Mouse (Mus musculus): ENCODE measurements at regions not wholly inside any gene's neighbourhood (a gene's known extent, or its start where the extent isn't known, plus 50 kb on each side); places are given as distances from the start of the nearest gene placed in this dataset.
A peak's percentile ranks its signal among the peaks of the same experiment; 100 is the strongest.

DNA sequence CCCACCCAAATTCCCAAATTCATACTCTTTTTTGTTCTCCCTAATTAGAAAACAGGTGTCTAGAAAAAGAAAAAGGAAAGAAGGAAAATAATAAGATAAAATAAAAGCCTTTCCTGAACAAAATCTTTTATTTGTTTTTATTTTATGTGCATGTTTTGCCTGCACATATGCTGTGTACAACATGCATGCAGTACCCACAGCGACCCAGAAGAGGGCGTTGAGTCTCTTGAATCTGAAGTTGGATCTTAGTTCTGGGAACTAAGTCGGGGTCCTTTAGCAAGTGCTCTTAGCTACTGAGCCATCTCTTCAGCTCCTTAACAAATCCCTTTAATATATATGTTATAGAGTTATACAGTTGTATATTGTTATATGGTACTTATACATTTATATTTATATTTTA lies 206.0 kb upstream of the Clint1 start:
- no peak for ATAC-seq (replicated peaks in 1 of 2; ENCODE audit: insufficient read depth in 1 of 2, low FRiP score in 2 of 2, low TSS enrichment in 1 of 2, low read depth in 1 of 2, poor library complexity in 2 of 2, severe bottlenecking in 2 of 2)

DNA sequence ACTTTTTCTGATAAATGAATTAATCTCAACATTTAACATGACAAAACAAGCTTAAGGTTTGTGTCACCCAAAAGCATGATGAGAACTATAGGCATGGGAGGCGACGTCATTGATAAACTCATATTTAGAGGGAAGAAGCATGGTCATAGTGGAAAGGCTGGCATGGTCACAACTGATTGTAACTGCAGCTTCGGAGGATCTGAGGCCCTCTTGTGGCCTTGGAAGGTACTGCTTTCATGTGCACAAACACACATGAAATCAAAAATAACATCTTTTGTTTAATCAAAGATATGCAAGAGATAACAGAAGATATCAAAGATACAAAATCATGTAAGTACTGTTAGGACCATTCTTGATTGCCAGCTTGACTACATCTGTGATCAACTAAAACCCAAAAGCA lies 204.0 kb upstream of the Clint1 start:
- ATAC-seq (replicated peaks in 1 of 2; ENCODE audit: insufficient read depth in 1 of 2, low FRiP score in 2 of 2, low TSS enrichment in 1 of 2, low read depth in 1 of 2, poor library complexity in 2 of 2, severe bottlenecking in 2 of 2), result no peak

- ATAC-seq (replicated peaks in 1 of 2; ENCODE audit: insufficient read depth in 1 of 2, low FRiP score in 2 of 2, low TSS enrichment in 1 of 2, low read depth in 1 of 2, poor library complexity in 2 of 2, severe bottlenecking in 2 of 2), result no peak
Observed at GRCm38 (mm10) chr11:45656260-45656659, 195.6 kb upstream of the Clint1 start.

DNA sequence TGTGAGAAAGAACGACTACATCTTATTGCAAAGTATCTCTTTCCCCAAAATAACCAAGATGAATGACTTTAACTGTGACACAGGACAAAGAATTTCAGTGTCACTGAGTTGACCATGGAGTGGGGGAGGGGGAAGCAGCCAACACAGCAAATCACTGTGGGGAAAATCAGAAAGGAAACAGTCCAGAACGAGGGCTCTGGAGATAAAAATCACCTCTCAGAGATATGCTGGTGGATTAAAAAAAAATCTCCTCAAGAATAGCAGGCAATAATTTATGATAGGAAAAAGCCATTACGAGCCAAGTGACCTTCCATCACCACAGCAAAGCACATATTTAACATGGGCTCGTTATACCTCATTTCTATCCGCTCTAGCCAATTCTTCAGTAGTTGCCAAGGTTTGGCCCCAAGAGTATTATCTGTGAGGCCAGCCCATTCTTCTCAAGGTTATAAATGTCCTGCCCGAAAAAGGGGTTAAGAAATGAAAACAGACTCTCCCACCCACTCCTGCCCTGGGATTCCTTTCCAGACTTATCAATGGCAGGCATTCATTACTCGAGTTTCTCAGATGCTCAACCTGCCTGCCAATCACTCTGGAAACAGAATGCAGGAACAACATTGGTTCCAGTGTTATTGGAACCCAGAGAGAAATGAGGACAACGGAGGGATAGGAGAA lies 181.6 kb upstream of the Clint1 start:
- no peak for ATAC-seq (replicated peaks in 1 of 2; ENCODE audit: insufficient read depth in 1 of 2, low FRiP score in 2 of 2, low TSS enrichment in 1 of 2, low read depth in 1 of 2, poor library complexity in 2 of 2, severe bottlenecking in 2 of 2)

- ATAC-seq (replicated peaks in 1 of 2; ENCODE audit: insufficient read depth in 1 of 2, low FRiP score in 2 of 2, low TSS enrichment in 1 of 2, low read depth in 1 of 2, poor library complexity in 2 of 2, severe bottlenecking in 2 of 2), result peak; percentile 83 to 87
Observed at GRCm38 (mm10) chr11:45678666-45679292, 173.1 kb upstream of the Clint1 start.

DNA sequence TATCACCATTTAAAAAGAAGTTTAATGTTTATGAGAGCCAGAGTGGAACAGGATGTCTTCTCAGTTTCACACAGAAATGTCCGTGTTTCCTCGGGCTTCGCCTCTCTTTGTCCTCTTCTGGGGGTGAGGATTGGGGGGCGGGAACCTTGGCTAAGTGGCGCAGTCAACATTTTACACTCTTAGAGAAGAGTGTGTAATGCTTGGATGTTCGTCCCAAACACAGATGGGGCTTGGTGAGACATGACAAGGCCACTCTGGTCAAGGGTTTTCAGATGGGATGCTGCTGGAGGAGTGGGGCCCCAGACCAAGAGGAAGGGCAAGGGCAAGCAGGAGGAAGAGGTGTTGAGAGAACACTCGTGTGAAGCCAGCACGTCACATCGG lies 172.6 kb upstream of the Clint1 start:
- ATAC-seq (replicated peaks in 1 of 2; ENCODE audit: insufficient read depth in 1 of 2, low FRiP score in 2 of 2, low TSS enrichment in 1 of 2, low read depth in 1 of 2, poor library complexity in 2 of 2, severe bottlenecking in 2 of 2), result no peak

GRCm38 (mm10) chr11:45685571-45685970 lies 166.3 kb upstream of the Clint1 start:
- no peak for ATAC-seq (replicated peaks in 1 of 2; ENCODE audit: insufficient read depth in 1 of 2, low FRiP score in 2 of 2, low TSS enrichment in 1 of 2, low read depth in 1 of 2, poor library complexity in 2 of 2, severe bottlenecking in 2 of 2)

DNA sequence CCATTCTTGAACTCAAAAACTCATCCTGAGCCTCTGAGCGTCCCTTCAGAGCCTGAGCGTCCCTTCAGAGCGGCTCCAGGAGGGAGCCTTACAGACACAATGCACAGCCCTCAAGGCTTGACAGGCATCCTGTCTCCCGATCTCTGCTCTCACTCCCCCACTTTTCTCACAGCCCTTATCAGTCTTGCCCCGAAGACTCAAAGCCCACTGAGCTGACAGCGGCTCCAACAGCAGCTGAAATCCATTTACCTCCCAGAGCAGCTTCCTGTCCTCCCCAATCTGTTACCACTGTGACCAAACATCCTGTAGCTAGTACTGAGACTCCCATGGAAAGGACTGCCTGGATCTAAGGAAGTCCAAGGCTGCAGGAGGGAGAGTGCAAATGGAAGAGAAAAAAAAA lies 158.6 kb upstream of the Clint1 start:
- ATAC-seq (replicated peaks in 1 of 2; ENCODE audit: insufficient read depth in 1 of 2, low FRiP score in 2 of 2, low TSS enrichment in 1 of 2, low read depth in 1 of 2, poor library complexity in 2 of 2, severe bottlenecking in 2 of 2), result no peak

GRCm38 (mm10) chr11:45701506-45701905 lies 150.3 kb upstream of the Clint1 start:
- ATAC-seq (replicated peaks in 1 of 2; ENCODE audit: insufficient read depth in 1 of 2, low FRiP score in 2 of 2, low TSS enrichment in 1 of 2, low read depth in 1 of 2, poor library complexity in 2 of 2, severe bottlenecking in 2 of 2), result no peak

DNA sequence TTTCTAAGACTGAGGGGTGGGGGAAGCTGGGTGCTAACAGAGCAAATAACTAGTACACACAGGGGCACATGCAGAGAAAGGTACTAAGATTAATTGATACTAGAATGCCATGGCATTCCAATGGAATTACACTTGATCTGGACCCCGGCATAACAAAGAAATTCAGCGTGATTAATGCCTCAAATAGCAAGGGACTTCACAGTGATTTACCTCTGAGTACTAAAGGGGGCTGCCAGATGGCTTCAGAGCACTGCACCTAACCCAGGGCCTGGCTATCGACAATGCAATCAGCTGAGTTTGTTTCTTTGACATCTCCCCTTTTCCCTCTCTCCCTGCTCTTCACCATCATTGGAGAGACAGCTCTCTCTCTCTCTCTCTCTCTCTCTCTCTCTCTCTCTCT lies 148.9 kb upstream of the Clint1 start:
- no peak for ATAC-seq (replicated peaks in 1 of 2; ENCODE audit: insufficient read depth in 1 of 2, low FRiP score in 2 of 2, low TSS enrichment in 1 of 2, low read depth in 1 of 2, poor library complexity in 2 of 2, severe bottlenecking in 2 of 2)

DNA sequence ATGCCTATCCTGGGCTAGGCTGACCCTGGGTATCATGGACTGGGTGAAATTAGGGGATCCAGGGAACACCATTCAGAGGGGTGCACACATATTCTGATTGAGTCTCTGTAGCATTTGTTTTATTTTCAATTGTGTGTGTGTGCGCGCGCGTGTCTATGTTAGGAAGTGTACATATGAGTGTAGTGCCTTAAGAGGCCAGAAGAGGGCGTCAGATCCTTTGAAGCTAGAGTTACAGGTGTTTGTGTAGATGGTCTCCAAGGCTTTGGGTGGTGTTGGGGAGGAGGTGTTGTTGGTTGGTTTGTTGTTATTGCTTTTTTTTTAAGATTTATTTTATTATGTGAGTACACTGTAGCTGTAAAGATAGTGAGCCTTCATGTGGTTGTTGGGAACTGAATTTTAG lies 147.4 kb upstream of the Clint1 start:
- no peak for ATAC-seq (replicated peaks in 1 of 2; ENCODE audit: insufficient read depth in 1 of 2, low FRiP score in 2 of 2, low TSS enrichment in 1 of 2, low read depth in 1 of 2, poor library complexity in 2 of 2, severe bottlenecking in 2 of 2)

- no peak for ATAC-seq (replicated peaks in 1 of 2; ENCODE audit: insufficient read depth in 1 of 2, low FRiP score in 2 of 2, low TSS enrichment in 1 of 2, low read depth in 1 of 2, poor library complexity in 2 of 2, severe bottlenecking in 2 of 2)
Observed at GRCm38 (mm10) chr11:45718630-45719029, 133.2 kb upstream of the Clint1 start.

DNA sequence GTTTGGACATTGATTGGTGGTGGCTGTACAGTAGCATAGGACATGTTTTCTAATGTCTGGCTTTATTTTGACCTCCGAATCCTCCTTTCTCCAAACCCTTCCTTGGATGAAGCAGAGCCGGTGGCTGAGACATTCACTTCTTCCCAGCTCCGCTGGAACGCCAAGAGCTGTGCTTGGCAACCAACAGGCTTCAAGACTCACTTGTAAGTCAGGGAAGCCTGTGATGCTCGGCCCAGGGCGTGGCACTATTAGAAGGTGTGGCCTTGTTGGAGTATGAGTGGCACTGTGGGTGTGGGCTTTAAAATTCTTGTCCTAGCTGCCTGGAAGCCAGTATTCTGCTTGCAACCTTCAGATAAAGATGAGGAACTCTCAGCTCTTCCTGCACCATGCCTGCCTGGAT lies 132.0 kb upstream of the Clint1 start:
- ATAC-seq (replicated peaks in 1 of 2; ENCODE audit: insufficient read depth in 1 of 2, low FRiP score in 2 of 2, low TSS enrichment in 1 of 2, low read depth in 1 of 2, poor library complexity in 2 of 2, severe bottlenecking in 2 of 2), result no peak

DNA sequence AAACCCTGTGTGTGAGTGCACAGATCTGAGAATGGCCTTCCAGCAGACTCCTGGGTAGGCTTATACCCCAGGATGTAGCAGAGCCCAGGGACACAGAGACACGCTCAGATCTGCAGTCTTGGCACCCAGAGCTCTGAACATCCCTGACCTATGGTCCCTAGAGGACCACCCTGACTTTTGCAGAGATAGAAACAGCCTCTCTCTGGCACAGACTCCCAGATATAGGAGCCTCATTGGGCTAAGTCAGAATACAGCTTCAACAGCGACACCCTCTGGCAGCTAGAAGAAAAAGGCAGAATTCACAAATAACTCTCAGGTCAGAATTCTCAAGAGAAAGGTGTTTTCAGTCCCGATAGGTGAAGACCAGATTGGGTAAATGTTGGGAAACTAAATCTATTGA lies 115.3 kb upstream of the Clint1 start:
- ATAC-seq (replicated peaks in 1 of 2; ENCODE audit: insufficient read depth in 1 of 2, low FRiP score in 2 of 2, low TSS enrichment in 1 of 2, low read depth in 1 of 2, poor library complexity in 2 of 2, severe bottlenecking in 2 of 2), result 0 out of 4 replicates have a peak, but pooled peaks of 1 of the 2 experiments have one; percentile 7

DNA sequence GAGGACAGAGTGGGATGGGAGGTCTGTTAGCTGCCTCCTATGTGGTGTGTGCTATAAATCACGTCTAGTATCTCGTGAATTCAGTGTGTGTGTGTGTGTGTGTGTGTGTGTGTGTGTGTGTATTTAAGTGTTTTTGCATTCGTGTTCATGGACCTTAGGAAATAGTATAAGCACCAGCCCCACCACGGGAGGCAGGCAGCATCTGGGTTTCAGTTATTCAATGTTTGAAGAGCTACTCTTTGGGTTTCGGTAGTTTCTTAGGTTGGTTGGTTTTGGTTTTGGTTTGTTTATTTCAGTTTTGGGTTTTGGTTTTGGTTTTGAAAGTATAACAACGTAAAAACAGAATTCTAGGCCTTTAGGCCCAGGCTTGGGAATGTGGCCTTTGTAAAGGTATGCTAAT lies 113.5 kb upstream of the Clint1 start:
- no peak for ATAC-seq (replicated peaks in 1 of 2; ENCODE audit: insufficient read depth in 1 of 2, low FRiP score in 2 of 2, low TSS enrichment in 1 of 2, low read depth in 1 of 2, poor library complexity in 2 of 2, severe bottlenecking in 2 of 2)

GRCm38 (mm10) chr11:45745941-45746340 lies 105.9 kb upstream of the Clint1 start:
- ATAC-seq (replicated peaks in 1 of 2; ENCODE audit: insufficient read depth in 1 of 2, low FRiP score in 2 of 2, low TSS enrichment in 1 of 2, low read depth in 1 of 2, poor library complexity in 2 of 2, severe bottlenecking in 2 of 2), result no peak

DNA sequence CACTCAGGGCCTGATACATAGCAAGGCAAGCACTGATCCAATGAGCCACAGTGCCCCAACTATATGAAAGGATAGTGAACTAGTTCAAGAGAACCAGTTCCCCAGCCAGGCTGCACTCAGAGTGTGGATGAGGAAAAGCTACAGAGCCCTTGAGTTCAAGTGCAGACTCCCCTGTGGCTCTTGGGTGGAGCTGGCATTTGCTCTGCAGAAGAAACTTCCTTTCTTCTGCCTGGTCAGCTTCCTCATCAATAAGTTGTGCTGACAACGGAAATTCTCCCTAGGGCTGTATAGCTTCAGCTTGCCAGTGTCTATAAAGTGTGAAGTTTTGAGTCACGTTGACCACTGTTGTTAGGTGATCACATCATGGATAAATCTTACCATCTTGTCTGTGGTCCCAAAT lies 101.6 kb upstream of the Clint1 start:
- ATAC-seq (replicated peaks in 1 of 2; ENCODE audit: insufficient read depth in 1 of 2, low FRiP score in 2 of 2, low TSS enrichment in 1 of 2, low read depth in 1 of 2, poor library complexity in 2 of 2, severe bottlenecking in 2 of 2), result no peak

GRCm38 (mm10) chr11:45752237-45752636 lies 99.6 kb upstream of the Clint1 start:
- ATAC-seq (replicated peaks in 1 of 2; ENCODE audit: insufficient read depth in 1 of 2, low FRiP score in 2 of 2, low TSS enrichment in 1 of 2, low read depth in 1 of 2, poor library complexity in 2 of 2, severe bottlenecking in 2 of 2), result peak; percentile 89 to 96

- ATAC-seq (replicated peaks in 1 of 2; ENCODE audit: insufficient read depth in 1 of 2, low FRiP score in 2 of 2, low TSS enrichment in 1 of 2, low read depth in 1 of 2, poor library complexity in 2 of 2, severe bottlenecking in 2 of 2), result peak; percentile 76 to 79
Observed at GRCm38 (mm10) chr11:45752791-45753190, 99.1 kb upstream of the Clint1 start.

All from hematopoietic stem cell, adult 5-6 weeks (primary cell).